Mouse (Mus musculus) cerebellum, postnatal 25 days (tissue): ENCODE measurements at regions not wholly inside any gene's neighbourhood (a gene's known extent, or its start where the extent isn't known, plus 50 kb on each side); places are given as distances from the start of the nearest gene placed in this dataset.

Experiments used
- DNase-seq, 2 experiments: peaks; one replicate each; pipeline ENCODE4 v3.0.0; 2021; ENCODE audit warnings: mixed read lengths in 2 of 2

DNA sequence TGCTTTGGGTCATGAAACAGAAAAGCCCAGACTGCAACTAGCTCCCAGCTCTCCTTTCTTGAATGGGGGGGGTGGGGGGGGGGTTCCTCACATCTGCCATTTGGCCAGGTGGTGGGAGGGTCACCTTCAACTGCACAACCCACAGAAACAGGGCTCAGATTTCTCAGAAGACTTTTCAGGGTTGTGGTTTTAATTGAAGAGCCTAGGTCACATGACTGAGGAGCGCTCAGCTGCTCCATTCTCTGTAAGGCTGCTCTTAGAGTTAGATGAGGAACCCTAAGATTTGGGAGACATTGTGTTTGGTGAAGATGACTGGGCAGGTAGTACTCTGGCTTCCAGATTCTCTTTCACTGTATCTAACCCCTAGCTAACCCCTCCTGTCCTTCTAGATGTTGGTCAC is 225.8 kb upstream of the Vstm2b start:
- DNase-seq: no peak

GRCm38 (mm10) chr7:40674397-40674796 is 223.7 kb upstream of the Vstm2b start:
- DNase-seq: no peak

DNA sequence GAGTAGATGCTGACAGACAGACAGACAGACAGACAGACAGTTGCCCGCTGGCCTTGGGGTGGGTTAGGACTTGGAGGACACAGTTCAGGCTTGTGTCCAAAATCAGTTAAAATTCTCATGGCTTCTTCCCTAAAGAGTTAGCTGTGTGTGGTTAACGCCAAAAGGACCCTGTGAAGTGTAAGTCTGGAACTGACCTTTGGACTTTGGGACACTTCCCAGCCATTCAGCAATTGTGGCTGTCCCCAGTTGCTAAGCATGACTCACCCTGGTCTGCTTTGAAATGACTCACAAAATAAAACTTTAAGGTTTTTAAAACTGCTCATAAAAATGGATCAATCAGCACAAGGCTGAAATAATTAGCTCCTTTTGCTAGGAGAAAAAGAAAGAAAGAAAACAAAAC is 220.5 kb upstream of the Vstm2b start:
- no peak for DNase-seq

- DNase-seq: no peak
Measured at GRCm38 (mm10) chr7:40680567-40680966, 217.6 kb upstream of the Vstm2b start.

DNA sequence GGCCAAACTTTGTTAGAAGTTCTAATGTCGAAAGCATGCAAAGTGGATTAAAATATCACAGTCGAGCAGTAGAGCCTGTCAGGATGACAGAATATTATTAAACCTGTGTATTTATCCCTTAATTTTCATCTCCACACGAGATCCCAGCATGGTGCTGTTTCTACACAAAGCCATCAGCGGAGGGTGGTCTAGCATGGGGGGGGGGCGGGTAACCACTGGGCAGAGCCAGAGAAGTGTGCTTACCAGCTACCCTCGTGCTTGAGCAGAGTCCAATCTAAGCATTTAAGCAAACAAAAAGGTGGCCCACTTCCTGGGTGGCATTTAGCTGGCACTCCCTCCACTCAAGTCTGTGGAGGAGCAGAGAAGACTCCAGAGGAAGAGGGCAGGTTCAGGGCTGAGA is 217.1 kb upstream of the Vstm2b start:
- no peak for DNase-seq

- no peak for DNase-seq
Measured at GRCm38 (mm10) chr7:40683176-40683575, 215.0 kb upstream of the Vstm2b start.

DNA sequence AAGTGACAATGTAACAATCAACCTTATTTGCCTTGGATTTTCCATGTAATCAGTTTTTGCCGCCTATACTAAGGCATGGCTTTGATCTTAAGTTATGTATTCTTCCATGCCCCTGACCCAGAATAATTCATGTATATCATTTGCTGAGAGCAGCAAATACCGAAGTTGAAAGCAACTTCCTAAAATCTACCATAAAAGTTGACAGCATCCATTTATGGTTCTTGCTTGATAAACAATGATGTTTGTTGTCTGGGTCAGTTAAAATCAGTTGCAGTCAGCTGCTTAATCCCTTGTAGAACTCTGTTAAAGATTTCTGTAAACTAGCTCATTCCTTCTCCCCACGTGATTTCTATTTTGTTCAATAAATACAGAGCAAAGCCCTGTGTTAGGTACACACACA is 214.5 kb upstream of the Vstm2b start:
- DNase-seq: no peak

GRCm38 (mm10) chr7:40687005-40687404 is 211.1 kb upstream of the Vstm2b start:
- DNase-seq: no peak

DNA sequence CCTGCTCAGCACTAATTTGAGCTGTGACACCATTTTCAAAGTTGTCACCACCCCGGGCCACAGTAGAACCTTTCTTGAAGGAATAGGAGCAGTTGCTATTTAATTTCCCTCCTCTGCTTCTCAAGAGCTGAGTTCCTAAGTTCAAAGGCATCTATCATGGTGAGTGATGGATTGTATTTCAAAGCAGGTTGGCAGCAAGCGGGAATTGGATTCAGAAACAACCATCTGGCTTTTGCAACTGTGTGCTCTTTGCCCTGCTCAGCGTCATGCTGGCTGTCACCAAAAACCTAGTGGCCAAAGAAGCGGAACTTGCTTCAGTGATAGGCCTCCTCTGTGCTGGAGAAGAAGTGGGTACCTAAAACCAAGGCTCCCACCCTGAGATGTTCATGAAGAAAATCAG is 209.6 kb upstream of the Vstm2b start:
- DNase-seq: no peak

DNA sequence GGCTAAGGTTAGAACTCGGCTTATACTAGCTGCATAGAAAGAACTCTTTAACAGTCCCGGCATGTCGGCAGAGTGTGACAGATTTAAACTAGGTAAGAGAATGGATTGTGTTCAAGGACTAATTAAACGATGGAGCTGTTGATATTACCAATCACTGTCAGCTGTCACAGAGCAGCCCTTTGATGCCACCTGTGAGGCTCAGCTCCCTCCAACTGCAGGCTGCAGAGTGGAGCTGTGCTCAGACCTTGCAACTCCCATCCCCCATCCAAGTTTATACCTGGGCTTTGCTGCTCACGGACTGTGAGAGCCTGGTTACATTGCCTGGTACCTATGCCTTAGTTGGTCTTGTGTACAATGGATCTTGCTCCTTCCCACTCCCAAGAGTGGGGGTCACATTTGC is 204.4 kb upstream of the Vstm2b start:
- DNase-seq: no peak

GRCm38 (mm10) chr7:40697551-40697950 is 200.6 kb upstream of the Vstm2b start:
- DNase-seq: no peak

DNA sequence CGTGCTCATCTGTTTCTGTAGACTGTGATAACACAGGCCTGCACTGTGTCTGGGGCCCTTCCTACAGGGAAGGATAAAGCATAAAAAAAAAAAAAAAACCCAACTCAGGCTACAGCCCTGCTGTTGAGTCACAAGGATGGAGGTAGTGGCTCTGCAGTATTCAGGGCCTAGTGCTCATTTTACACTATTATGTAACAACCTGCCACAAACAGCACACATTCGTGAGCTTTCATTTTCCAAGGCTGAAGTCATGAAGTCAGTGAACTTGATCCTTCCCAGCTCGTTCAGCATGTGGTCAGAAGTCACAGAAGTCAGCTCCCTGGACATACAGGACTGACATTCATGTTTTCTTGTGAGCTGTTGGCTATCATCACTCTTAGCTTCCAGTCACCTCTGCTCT is 199.8 kb upstream of the Vstm2b start:
- DNase-seq: no peak

DNA sequence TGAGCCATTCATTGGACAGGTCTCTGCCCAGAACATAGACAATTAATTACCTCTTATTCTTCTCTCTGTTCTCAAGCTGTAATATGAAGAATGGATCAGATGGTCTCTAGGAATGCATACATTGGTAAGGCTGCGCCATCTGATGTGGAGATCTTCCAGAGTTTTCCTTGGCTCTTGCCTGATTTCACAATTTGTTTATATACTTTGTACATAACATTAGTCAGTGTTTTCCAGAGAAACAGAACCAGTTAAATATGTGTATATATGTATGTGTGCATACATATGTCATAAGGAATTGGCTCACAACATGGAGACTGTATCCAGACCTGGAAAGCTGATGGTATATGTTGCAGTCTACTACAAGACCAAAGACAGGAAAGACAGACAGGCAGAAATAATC is 198.5 kb upstream of the Vstm2b start:
- DNase-seq: no peak

- DNase-seq: no peak
Measured at GRCm38 (mm10) chr7:40700656-40701055, 197.5 kb upstream of the Vstm2b start.

DNA sequence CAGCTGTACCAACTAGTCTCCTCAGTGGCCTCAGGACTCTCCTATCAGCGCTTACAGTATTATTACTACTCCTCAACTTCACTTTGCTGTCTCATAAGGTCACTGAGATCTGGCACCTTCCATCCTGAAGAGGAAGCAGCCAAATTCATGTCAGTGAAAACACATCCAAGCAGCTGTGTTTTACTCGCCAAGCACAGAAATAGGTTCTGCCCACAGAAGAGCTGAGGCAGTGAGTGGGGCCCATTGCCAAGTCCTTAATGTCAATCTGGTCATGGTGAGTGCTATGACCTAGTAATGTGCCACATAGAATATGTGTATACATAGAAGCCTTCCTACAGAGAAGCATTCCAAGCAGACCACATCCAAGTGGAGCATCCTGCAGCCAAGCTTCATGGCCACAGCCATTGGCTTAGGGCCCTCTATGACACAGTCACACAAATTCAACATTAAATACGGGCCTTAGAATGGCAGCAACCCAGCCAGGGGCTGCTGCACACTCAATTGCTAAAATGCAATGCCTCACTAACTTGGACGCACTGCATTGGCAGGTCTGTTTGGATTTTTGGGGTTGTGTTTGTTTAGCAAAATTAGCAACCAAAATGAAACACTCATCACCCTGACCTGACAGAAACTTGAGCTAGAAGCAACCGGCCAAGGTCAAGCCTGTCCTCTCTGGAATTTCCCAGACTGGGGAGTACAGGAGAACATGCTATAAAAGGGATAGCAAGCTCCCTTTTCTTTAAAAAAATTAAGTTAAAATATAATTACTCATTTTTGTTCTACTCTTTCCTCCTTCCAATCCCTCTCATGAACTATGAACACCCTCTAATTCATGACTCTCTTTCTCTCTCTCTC is 195.7 kb upstream of the Vstm2b start:
- DNase-seq: peak in 1 of 2 experiments; percentile 7

DNA sequence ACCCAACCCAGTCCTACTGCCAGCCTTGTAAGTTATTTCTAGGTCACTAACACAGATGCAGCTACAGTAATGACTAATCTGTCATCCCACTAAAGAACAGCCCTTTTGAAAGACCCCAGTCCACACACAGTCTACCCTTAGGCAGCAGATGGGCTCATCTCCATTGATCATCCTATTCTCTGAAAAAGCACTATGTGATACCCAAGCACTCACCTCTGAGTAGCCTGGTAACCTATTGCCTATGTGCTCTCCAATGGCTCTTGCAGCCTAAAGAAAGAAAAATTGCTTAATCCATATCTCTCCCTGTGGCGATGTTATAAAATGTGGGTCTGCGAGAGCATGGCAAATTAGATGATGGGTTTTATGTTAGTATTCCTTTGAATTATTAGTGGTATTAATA is 189.9 kb upstream of the Vstm2b start:
- no peak for DNase-seq

DNA sequence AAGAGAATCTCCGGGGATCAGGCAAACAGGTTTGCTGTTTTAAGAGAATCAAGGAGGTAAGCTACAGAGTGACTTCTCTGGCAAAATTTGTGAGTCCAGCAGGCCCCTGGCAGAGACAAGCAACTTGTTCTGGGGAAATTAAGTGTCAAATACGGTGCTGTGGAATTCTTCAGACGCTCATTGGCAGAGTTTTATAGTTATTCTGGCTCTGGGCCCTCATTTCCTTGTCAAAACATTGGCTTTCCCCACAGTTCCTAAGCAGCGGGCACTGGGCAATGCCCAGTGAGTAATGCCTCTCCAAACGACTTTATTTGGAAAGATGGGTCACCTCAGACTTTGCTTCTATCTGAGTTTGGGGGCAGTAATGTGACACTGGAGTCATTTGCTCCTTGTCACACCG is 180.1 kb upstream of the Vstm2b start:
- no peak for DNase-seq

- DNase-seq: no peak
Measured at GRCm38 (mm10) chr7:40736971-40737468, 161.1 kb upstream of the Vstm2b start.

DNA sequence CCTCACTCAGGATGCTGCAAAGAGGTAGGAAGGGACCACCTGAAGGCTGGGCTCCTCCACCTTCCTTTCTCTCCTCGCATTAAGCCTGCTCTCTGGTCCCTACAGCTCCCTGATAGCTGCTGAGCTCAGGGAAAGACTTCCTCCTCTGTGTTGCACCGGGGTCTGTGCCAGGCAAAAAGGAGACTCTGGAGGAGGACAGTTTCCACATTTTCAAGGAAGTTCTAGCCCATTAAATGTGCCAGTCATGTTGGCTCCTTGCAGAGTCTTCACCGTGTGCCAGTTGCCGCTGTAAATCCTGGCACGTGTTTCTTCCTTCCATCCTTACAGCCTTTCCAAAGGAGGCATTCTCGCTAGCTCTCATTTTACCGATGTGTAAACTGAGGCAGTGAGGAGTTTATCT is 160.6 kb upstream of the Vstm2b start:
- no peak for DNase-seq

DNA sequence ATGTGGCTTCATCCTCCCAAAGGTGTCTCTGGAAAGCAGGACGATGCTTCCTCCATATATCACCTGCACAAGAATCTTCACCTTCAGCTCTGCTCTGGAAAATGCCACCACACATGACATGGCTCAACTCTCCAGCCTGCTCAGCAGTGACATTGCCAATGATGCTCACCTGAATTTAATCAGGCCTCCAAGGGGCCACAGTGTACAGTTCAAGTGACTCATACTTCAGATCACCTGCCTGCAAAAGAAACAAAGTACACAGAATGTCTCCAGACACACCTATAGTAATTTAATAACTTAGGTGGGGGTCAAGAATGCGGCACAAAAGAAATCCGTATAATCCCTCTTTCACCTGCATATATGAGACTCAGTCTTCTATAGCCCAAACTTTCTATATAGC is 160.0 kb upstream of the Vstm2b start:
- DNase-seq: no peak

- DNase-seq: peak in 1 of 2 experiments; percentile 10
Measured at GRCm38 (mm10) chr7:40742553-40743151, 155.5 kb upstream of the Vstm2b start.

- peak in 1 of 2 experiments; percentile 38 for DNase-seq
Measured at GRCm38 (mm10) chr7:40751779-40752178, 146.3 kb upstream of the Vstm2b start.

GRCm38 (mm10) chr7:40752195-40752594 is 145.9 kb upstream of the Vstm2b start:
- DNase-seq: no peak

- DNase-seq: no peak
Measured at GRCm38 (mm10) chr7:40753490-40753889, 144.6 kb upstream of the Vstm2b start.
